Mouse (Mus musculus): ENCODE measurements around the gene Ntn4. TPM values are rescaled to one million over a fixed set of nuclear protein-coding genes. Genes with fewer than 3 reads are reported as not detected.
A peak's percentile ranks its signal among the peaks of the same experiment; 100 is the strongest.

Gene Ntn4
- polyA plus RNA-seq, 1 experiment from 2014 or later = 4.4 TPM

GRCm38 (mm10) chr10:93662018-93662417 lies 21.5 kb downstream of the Ntn4 start:
- WGBS = 80% methylated on average over 5 of the region's 5 CpGs
- Histone ChIP-seq H3K4me2 (ENCODE audit: low read depth, low read length, severe bottlenecking) (no peak overlapping the region), H3K27ac (ENCODE audit: low read depth, low read length) (no peak overlapping the region), H3K9ac (ENCODE audit: low read length) (no peak overlapping the region), H3K4me3 (ENCODE audit: low read depth, low read length) (no peak overlapping the region), H3K36me3 (ENCODE audit: control insufficient read depth, insufficient read depth, low read length) (no peaks in the 10 kb centered on the region), H3K4me1 (replicated peaks; ENCODE audit: control insufficient read depth, insufficient read depth, low read length) (no peaks in the 10 kb centered on the region), H3K9me3 (ENCODE audit: control insufficient read depth, low read length) (no peaks in the 10 kb centered on the region), H3K27me3 (ENCODE audit: control insufficient read depth, insufficient read depth, low read length) (no peaks in the 10 kb centered on the region)
- no peak for DNase-seq (ENCODE audit: low spot score)
- no peak for ATAC-seq (replicated peaks; ENCODE audit: low FRiP score)

DNA sequence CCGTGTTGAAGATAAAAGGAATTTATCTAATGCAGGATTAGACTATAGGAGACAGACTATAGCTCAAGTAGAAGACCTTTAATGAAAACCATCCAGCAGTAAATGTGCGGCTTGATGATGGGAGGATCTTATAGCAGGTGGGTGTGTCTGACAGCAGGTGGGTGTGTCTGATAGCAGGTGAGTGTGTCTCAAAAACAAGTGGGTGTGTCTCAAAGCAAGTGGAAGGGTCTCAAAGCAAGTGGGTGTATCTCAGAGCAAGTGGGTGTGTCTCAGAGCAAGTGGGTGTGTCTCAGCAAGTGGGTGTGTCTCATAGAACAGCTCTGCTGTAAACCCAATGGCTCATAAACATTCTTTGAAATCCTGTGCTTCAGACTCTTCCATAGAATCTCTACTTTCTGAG lies 25.7 kb downstream of the Ntn4 start:
- no peak for DNase-seq (ENCODE audit: low spot score)
- WGBS = 74% methylated on average over 2 of the region's 2 CpGs
- no peak for ATAC-seq (replicated peaks; ENCODE audit: low FRiP score)

DNA sequence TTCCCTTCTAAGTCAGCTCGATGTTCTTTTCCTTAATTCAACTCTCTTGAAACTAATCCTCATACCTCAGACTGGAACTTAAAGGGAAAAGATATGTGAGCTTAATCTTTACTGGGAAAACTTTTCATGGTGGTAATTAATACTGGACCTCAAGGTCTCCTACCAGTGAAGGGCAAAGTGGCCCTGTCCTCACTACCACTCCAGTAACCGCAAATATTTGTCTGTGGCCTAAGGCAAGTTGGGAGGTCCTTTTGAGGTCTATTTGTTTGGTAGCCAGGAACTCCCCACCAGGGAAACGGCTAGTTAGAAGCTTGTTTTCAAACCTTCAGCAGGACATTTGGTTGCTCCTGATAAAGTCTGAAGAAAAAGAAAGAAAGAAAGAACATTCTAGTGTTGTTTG lies 26.5 kb downstream of the Ntn4 start:
- Histone ChIP-seq H3K4me1 (replicated peaks; ENCODE audit: control insufficient read depth, insufficient read depth, low read length) (no peaks in the 10 kb centered on the region), H3K4me3 (ENCODE audit: low read depth, low read length) (no peak overlapping the region), H3K4me2 (ENCODE audit: low read depth, low read length, severe bottlenecking) (no peak overlapping the region), H3K27me3 (ENCODE audit: control insufficient read depth, insufficient read depth, low read length) (no peaks in the 10 kb centered on the region), H3K36me3 (ENCODE audit: control insufficient read depth, insufficient read depth, low read length) (no peaks in the 10 kb centered on the region), H3K9ac (ENCODE audit: low read length) (no peak overlapping the region), H3K9me3 (ENCODE audit: control insufficient read depth, low read length) (no peaks in the 10 kb centered on the region), H3K27ac (ENCODE audit: low read depth, low read length) (no peak overlapping the region)
- ATAC-seq (replicated peaks; ENCODE audit: low FRiP score) (no peak), DNase-seq (ENCODE audit: low spot score) (no peak)
- 80% methylated on average over 3 of the region's 3 CpGs for WGBS

More for the DNA sequence above, 25.7 kb downstream of the Ntn4 start:
- Histone ChIP-seq H3K36me3 (ENCODE audit: control insufficient read depth, insufficient read depth, low read length) (no peaks in the 10 kb centered on the region), H3K4me1 (replicated peaks; ENCODE audit: control insufficient read depth, insufficient read depth, low read length) (no peaks in the 10 kb centered on the region), H3K27ac (ENCODE audit: low read depth, low read length) (no peak overlapping the region), H3K4me2 (ENCODE audit: low read depth, low read length, severe bottlenecking) (no peak overlapping the region), H3K4me3 (ENCODE audit: low read depth, low read length) (no peak overlapping the region), H3K27me3 (ENCODE audit: control insufficient read depth, insufficient read depth, low read length) (no peaks in the 10 kb centered on the region), H3K9ac (ENCODE audit: low read length) (no peak overlapping the region), H3K9me3 (ENCODE audit: control insufficient read depth, low read length) (no peaks in the 10 kb centered on the region)

DNA sequence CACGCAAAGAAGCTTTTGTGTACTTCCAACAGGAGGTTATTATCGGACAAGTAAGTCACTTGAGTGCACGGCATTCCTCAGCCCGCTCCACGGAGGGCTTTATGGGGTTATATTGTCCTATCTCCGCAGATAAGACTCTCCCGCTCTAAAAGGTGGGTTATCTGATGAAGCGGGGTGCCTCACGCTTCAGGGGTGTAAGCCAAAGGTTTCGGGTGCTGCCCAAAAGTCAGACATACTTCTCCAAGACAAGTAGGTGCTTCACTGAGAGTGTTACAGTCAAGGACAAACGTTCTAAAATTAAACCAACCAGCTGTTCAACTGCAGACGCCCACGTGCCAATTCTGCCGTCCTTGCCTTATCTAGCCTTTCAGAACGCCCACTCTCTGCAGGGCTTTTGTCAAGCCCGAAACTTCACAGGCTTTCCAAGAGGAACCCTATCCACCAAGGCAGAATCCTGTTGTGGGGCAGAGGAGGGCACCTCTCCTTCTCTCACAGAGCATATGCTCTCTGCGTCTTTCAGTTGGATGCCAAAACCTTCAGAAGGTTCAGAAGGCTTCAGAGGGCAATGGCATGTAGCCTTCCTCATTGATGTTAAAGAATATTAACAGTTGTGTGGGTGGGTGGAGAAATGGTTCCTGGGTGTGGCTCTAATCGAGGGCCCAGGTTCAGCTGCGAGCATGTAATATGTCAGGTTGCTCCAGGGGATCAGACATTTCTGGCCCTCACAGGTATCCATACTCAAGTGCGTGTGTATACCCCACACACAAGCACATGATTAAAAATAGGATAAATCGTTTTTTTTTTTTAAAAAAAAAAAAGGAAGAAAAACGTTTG lies 32.4 kb downstream of the Ntn4 start:
- DNase-seq (ENCODE audit: low spot score) = no peak
- Histone ChIP-seq H3K27me3 (ENCODE audit: control insufficient read depth, insufficient read depth, low read length) (no peaks in the 10 kb centered on the region), H3K9me3 (ENCODE audit: control insufficient read depth, low read length) (no peaks in the 10 kb centered on the region), H3K4me1 (replicated peaks; ENCODE audit: control insufficient read depth, insufficient read depth, low read length) (no peaks in the 10 kb centered on the region), H3K9ac (ENCODE audit: low read length) (no peak overlapping the region), H3K36me3 (ENCODE audit: control insufficient read depth, insufficient read depth, low read length) (no peaks in the 10 kb centered on the region), H3K27ac (ENCODE audit: low read depth, low read length) (no peak overlapping the region), H3K4me3 (ENCODE audit: low read depth, low read length) (no peak overlapping the region), H3K4me2 (ENCODE audit: low read depth, low read length, severe bottlenecking) (no peak overlapping the region)
- WGBS = 85% methylated on average over 22 of the region's 22 CpGs
- ATAC-seq (replicated peaks; ENCODE audit: low FRiP score) = no peak

DNA sequence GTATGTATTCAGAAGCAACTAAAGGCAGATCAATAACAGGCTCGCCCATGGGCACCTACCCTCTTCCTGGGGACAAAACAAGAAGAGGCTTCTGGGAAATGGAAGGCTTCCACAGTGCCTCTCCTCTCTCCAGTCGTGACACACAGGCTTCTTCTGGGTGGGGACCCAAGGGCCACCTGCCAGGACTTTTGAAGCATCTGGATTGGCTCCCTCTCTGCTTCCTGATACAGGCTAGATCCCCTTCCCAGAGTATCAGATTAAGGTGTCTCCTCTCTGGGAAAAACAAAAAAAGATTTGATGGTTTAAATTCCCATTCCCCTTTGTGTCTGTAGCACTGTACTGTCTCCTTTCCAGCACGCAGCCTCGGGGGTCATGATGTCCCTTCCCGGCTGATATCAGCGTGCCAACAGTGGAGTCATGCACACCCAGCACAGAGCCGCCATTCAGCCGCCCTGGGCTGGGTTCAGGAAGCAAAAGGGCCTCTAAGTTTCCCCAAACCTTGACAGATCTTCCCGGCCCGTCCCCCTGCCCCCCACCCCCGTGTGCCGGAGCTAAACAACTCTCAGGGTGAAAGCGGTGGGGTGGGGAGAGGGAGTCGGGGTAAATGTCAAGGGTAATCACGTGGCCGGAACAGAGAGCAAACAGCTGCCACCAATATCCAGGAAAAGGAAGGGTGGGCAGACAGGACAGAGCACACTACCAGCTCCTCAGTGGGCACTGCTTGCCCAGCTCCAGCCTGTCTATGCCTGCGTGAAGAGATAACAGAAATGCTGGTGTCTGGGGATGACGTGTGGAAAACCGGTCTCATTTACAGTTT lies 38.9 kb downstream of the Ntn4 start:
- 57% methylated on average over 19 of the region's 19 CpGs for WGBS
- Histone ChIP-seq H3K27me3 (ENCODE audit: control insufficient read depth, insufficient read depth, low read length) (no peaks in the 10 kb centered on the region), H3K4me3 (ENCODE audit: low read depth, low read length) (no peak overlapping the region), H3K4me1 (replicated peaks; ENCODE audit: control insufficient read depth, insufficient read depth, low read length) (peaks cover 6% of the 10 kb centered on the region), H3K36me3 (ENCODE audit: control insufficient read depth, insufficient read depth, low read length) (no peaks in the 10 kb centered on the region), H3K9ac (ENCODE audit: low read length) (no peak overlapping the region; the same call in 1 of the 2 replicates), H3K9me3 (ENCODE audit: control insufficient read depth, low read length) (no peaks in the 10 kb centered on the region), H3K4me2 (ENCODE audit: low read depth, low read length, severe bottlenecking) (no peak overlapping the region), H3K27ac (ENCODE audit: low read depth, low read length) (no peak overlapping the region)
- DNase-seq (ENCODE audit: low spot score) = no peak
- ATAC-seq (replicated peaks; ENCODE audit: low FRiP score) = no peak

DNA sequence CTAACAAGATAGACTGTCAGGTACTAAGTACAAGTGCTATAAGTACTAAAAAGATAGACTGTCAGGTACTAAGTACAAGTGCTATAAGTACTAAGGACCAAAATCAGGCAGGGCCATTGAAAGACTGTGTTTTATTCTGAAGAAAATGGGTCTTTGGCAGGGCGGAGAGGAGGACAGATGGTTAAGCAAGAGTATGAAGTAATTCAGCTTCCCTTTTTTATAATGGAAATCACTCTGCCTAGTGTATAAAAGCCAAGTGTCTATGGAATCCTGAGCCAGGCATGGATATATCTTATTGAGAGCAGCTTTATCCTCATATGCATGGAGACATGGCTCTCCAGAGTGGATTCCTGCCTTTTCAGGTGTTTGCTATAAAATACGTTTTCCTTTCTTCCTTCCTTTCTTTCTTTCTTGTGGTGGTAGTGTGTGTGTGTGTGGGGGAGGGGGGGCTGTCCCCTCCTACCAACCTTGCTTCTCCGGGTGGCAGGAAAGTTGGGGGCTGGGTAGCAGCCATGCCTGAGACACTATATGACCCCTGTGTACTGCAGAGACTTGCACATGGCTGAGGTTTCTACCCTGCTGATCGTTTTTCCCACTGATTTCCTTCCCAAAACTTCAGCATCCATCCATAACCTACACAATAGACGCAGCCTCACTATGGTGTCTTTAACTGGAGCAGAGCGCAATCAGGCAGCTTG lies 40.3 kb downstream of the Ntn4 start:
- DNase-seq (ENCODE audit: low spot score) (no peak), ATAC-seq (replicated peaks; ENCODE audit: low FRiP score) (0 out of 2 replicates have a peak, but pooled peaks have one; percentile 60)
- H3K9me3 ChIP-seq (ENCODE audit: control insufficient read depth, low read length) = no peaks in the 10 kb centered on the region
- H3K4me3 ChIP-seq (ENCODE audit: low read depth, low read length) = no peak overlapping the region
- no peak overlapping the region for H3K9ac ChIP-seq (ENCODE audit: low read length)
- no peaks in the 10 kb centered on the region for H3K36me3 ChIP-seq (ENCODE audit: control insufficient read depth, insufficient read depth, low read length)
- peaks cover 6% of the 10 kb centered on the region for H3K4me1 ChIP-seq (replicated peaks; ENCODE audit: control insufficient read depth, insufficient read depth, low read length)
- H3K27me3 ChIP-seq (ENCODE audit: control insufficient read depth, insufficient read depth, low read length) = no peaks in the 10 kb centered on the region
- no peak overlapping the region for H3K4me2 ChIP-seq (ENCODE audit: low read depth, low read length, severe bottlenecking)
- H3K27ac ChIP-seq (ENCODE audit: low read depth, low read length) = no peak overlapping the region
- WGBS = 64% methylated on average over 6 of the region's 6 CpGs

GRCm38 (mm10) chr10:93682185-93682747 lies 41.8 kb downstream of the Ntn4 start:
- WGBS = 91% methylated on average over 18 of the region's 18 CpGs
- Histone ChIP-seq H3K4me2 (ENCODE audit: low read depth, low read length, severe bottlenecking) (no peak overlapping the region), H3K4me3 (ENCODE audit: low read depth, low read length) (no peak overlapping the region), H3K9ac (ENCODE audit: low read length) (no peak overlapping the region), H3K27ac (ENCODE audit: low read depth, low read length) (no peak overlapping the region), H3K9me3 (ENCODE audit: control insufficient read depth, low read length) (no peaks in the 10 kb centered on the region), H3K27me3 (ENCODE audit: control insufficient read depth, insufficient read depth, low read length) (no peaks in the 10 kb centered on the region), H3K4me1 (replicated peaks; ENCODE audit: control insufficient read depth, insufficient read depth, low read length) (peaks cover 6% of the 10 kb centered on the region), H3K36me3 (ENCODE audit: control insufficient read depth, insufficient read depth, low read length) (no peaks in the 10 kb centered on the region)
- ATAC-seq (replicated peaks; ENCODE audit: low FRiP score) (no peak), DNase-seq (ENCODE audit: low spot score) (no peak)

DNA sequence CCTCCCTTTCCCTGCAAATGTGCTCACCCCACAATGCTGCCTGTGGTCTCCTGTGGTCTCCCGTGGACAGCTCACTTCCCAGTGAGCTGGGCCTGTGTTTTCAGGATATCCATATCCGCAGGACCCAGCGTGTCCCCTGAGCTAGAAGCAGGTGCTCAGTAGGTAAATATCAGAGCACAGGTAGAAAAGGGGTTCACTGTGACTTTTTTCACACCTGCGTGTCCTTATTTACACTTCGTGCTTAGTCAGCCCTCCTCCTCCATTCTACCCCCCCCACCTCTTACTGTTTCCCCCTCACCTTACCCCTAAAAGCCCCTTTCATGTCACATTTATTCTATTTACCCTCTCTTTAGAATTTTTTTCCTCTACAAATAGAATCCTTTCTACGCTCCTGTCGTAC lies 42.7 kb downstream of the Ntn4 start:
- DNase-seq (ENCODE audit: low spot score) = no peak
- whole genome bisulfite sequencing = 93% methylated on average over 7 of the region's 7 CpGs
- ATAC-seq (replicated peaks; ENCODE audit: low FRiP score) = no peak
- H3K9me3 ChIP-seq (ENCODE audit: control insufficient read depth, low read length) = no peaks in the 10 kb centered on the region
- H3K4me1 ChIP-seq (replicated peaks; ENCODE audit: control insufficient read depth, insufficient read depth, low read length) = peaks cover 6% of the 10 kb centered on the region
- H3K4me2 ChIP-seq (ENCODE audit: low read depth, low read length, severe bottlenecking) = no peak overlapping the region
- H3K27me3 ChIP-seq (ENCODE audit: control insufficient read depth, insufficient read depth, low read length) = no peaks in the 10 kb centered on the region
- no peak overlapping the region for H3K27ac ChIP-seq (ENCODE audit: low read depth, low read length)
- H3K36me3 ChIP-seq (ENCODE audit: control insufficient read depth, insufficient read depth, low read length) = no peaks in the 10 kb centered on the region; the same call in 1 of the 2 replicates
- H3K9ac ChIP-seq (ENCODE audit: low read length) = no peak overlapping the region
- no peak overlapping the region for H3K4me3 ChIP-seq (ENCODE audit: low read depth, low read length)

Measured in forebrain, embryonic 11.5 days (tissue).